Mouse (Mus musculus) thymus, postnatal 0 days (tissue): ENCODE data around the gene Gm20503. TPM values are rescaled to one million over a fixed set of nuclear protein-coding genes. Genes with fewer than 3 reads are reported as not detected.
A peak's percentile ranks its signal among the peaks of the same experiment; 100 is the strongest.

Experiments used
- DNase-seq: peaks from one replicate; pipeline ENCODE4 v3.0.0-alpha.2; 2015; ENCODE audit warnings: low spot score
- polyA plus RNA-seq: library from polyadenylated mRNA; unstranded; fragments of >200 nt; fragmentation: Nextera tagmentation; extraction: Ambion mirVana; gene quantifications from 2 replicates; pipeline ENCODE4 v1.2.1, GENCODE M21; 2015

The Gm20503 gene
- polyA plus RNA-seq, 1 experiment from 2014 or later: 12.0 TPM

- no peak for DNase-seq
Measured at GRCm38 (mm10) chr4:59007016-59007415, 4.0 kb downstream of the Gm20503 start.

- DNase-seq: no peak
Measured at GRCm38 (mm10) chr4:59007974-59008373, 5.0 kb downstream of the Gm20503 start.

- DNase-seq: peak; percentile 65
Measured at GRCm38 (mm10) chr4:59009186-59009585, 6.2 kb downstream of the Gm20503 start.

GRCm38 (mm10) chr4:59009696-59010095, 6.7 kb downstream of the Gm20503 start:
- peak; percentile 27 for DNase-seq

GRCm38 (mm10) chr4:59011446-59011845, 8.4 kb downstream of the Gm20503 start:
- peak; percentile 34 for DNase-seq

GRCm38 (mm10) chr4:59015181-59015580, 12.2 kb downstream of the Gm20503 start:
- DNase-seq: no peak

GRCm38 (mm10) chr4:59016922-59017321, 13.9 kb downstream of the Gm20503 start:
- no peak for DNase-seq

GRCm38 (mm10) chr4:59034325-59034917, 31.4 kb downstream of the Gm20503 start:
- DNase-seq: no peak

- peak; percentile 71 for DNase-seq
Measured at GRCm38 (mm10) chr4:59034918-59035785, 32.1 kb downstream of the Gm20503 start, which contains the start of gene Gng10. TSS of gene Gng10 (plus strand) at chr4:59035088.

- no peak for DNase-seq
Measured at GRCm38 (mm10) chr4:59035786-59036350, 32.9 kb downstream of the Gm20503 start.

GRCm38 (mm10) chr4:59036490-59037127, 33.6 kb downstream of the Gm20503 start:
- peak; percentile 76 for DNase-seq

GRCm38 (mm10) chr4:59037525-59037924, 34.5 kb downstream of the Gm20503 start:
- no peak for DNase-seq

- peak; percentile 50 for DNase-seq
Measured at GRCm38 (mm10) chr4:59040397-59041287, 37.6 kb downstream of the Gm20503 start.

GRCm38 (mm10) chr4:59043074-59043473, 40.1 kb downstream of the Gm20503 start:
- DNase-seq: no peak

GRCm38 (mm10) chr4:59043891-59044290, 40.9 kb downstream of the Gm20503 start:
- DNase-seq: no peak

GRCm38 (mm10) chr4:59047222-59047621, 44.2 kb downstream of the Gm20503 start:
- DNase-seq: no peak

GRCm38 (mm10) chr4:59051081-59051480, 48.1 kb downstream of the Gm20503 start:
- DNase-seq: no peak

- DNase-seq: no peak
Measured at GRCm38 (mm10) chr4:59057929-59058328, 54.9 kb downstream of the Gm20503 start.

GRCm38 (mm10) chr4:59062526-59062925, 59.5 kb downstream of the Gm20503 start:
- DNase-seq: no peak

GRCm38 (mm10) chr4:59069276-59069675, 66.3 kb downstream of the Gm20503 start:
- no peak for DNase-seq

- no peak for DNase-seq
Measured at GRCm38 (mm10) chr4:59083430-59083829, 80.4 kb downstream of the Gm20503 start.
